Mouse (Mus musculus) kidney, adult 2 months (tissue): Measurements from ENCODE around the gene Krtap16-1.

Experiments
- CTCF ChIP-seq: fragments of 200-500 bp; conservative IDR thresholded peaks from 2 replicates; pipeline ENCODE4 v1.5.1; 2011; ENCODE audit warnings: low read depth, mild to moderate bottlenecking, control low read depth, low read length, moderate library complexity, mixed read lengths; ENCODE audit not compliant: insufficient read depth, insufficient read length
- POLR2A ChIP-seq: fragments of 200-500 bp; IDR thresholded peaks from one replicate; pipeline ENCODE4 v1.6.1; 2011; ENCODE audit warnings: low read depth, low read length, control low read depth

GRCm38 (mm10) chr11:100019466-100019865 is 33.1 kb upstream of the Krtap16-1 start:
- TF ChIP-seq CTCF: no peak
- no peak for TF ChIP-seq POLR2A
